Mouse (Mus musculus) MEL (cell line): ENCODE data around the gene Plxnb3. TPM values are rescaled to one million over a fixed set of nuclear protein-coding genes. Genes with fewer than 3 reads are reported as not detected.

Source experiments
- DNase-seq: peaks from one replicate; pipeline ENCODE4 v3.0.0; 2011; ENCODE audit warnings: low read depth, low spot score
- H3K27ac ChIP-seq: 2 replicates; pipeline ENCODE4 v1.5.1; 2012; ENCODE audit warnings: low read depth, mild to moderate bottlenecking, control low read depth, low read length, moderate library complexity; ENCODE audit not compliant: control insufficient read depth
- H3K27me3 ChIP-seq, 2 experiments: fragments of 150-350 bp in 1 of 2; sonication (generic) in 1 of 2; 2 replicates each; pipeline ENCODE4 v1.6.1; 2012; ENCODE audit warnings: low read length in 2 of 2, mild to moderate bottlenecking in 2 of 2, improper control_type of control experiment in 1 of 2, moderate library complexity in 1 of 2; ENCODE audit not compliant: insufficient read depth in 2 of 2, control insufficient read depth in 1 of 2
- H3K36me3 ChIP-seq, 2 experiments: 2 replicates each; pipeline ENCODE4 v1.6.1; 2012 to 2014; ENCODE audit warnings: low read length in 2 of 2, improper control_type of control experiment in 1 of 2, inconsistent platforms in 1 of 2, mild to moderate bottlenecking in 1 of 2; ENCODE audit not compliant: insufficient read depth in 2 of 2, control insufficient read depth in 1 of 2
- H3K4me1 ChIP-seq, 2 experiments: fragments of 150-350 bp in 1 of 2; sonication (generic) in 1 of 2; 2 replicates each; pipeline ENCODE4 v1.6.1; 2012; ENCODE audit warnings: low read length in 2 of 2, improper control_type of control experiment in 1 of 2, mild to moderate bottlenecking in 1 of 2; ENCODE audit not compliant: insufficient read depth in 2 of 2, control insufficient read depth in 1 of 2
- H3K4me3 ChIP-seq, 2 experiments: fragments of 150-350 bp in 1 of 2; sonication (generic) in 1 of 2; 2 replicates each; pipeline ENCODE4 v1.5.1; 2012; ENCODE audit warnings: low read depth in 2 of 2, low read length in 2 of 2, mild to moderate bottlenecking in 2 of 2, moderate library complexity in 2 of 2, control low read depth in 1 of 2, improper control_type of control experiment in 1 of 2; ENCODE audit not compliant: control insufficient read depth in 1 of 2, insufficient read depth in 1 of 2
- H3K79me2 ChIP-seq: 2 replicates; pipeline ENCODE4 v1.6.1; 2012; ENCODE audit warnings: mild to moderate bottlenecking, low read length, moderate library complexity; ENCODE audit not compliant: control insufficient read depth, poor library complexity, insufficient read depth
- H3K9ac ChIP-seq: 2 replicates; pipeline ENCODE4 v1.6.1; 2012; ENCODE audit warnings: low read depth, mild to moderate bottlenecking, control low read depth, low read length, moderate library complexity; ENCODE audit not compliant: control insufficient read depth, poor library complexity, severe bottlenecking
- H3K9me3 ChIP-seq: fragments of 150-350 bp; sonication (generic); replicated peaks from 2 replicates; pipeline ENCODE4 v1.6.1; 2012; ENCODE audit warnings: mild to moderate bottlenecking, low read length, improper control_type of control experiment, moderate library complexity; ENCODE audit not compliant: insufficient read depth
- BHLHE40 ChIP-seq: IDR thresholded peaks from 2 replicates; pipeline ENCODE4 v1.6.1; 2012; ENCODE audit warnings: low read depth, mild to moderate bottlenecking, inconsistent platforms, low read length, improper control_type of control experiment, borderline replicate concordance
- CHD1 ChIP-seq: IDR thresholded peaks from 2 replicates; pipeline ENCODE4 v1.6.1; 2012; ENCODE audit warnings: low read depth, mild to moderate bottlenecking, inconsistent platforms, low read length, improper control_type of control experiment
- CHD2 ChIP-seq: IDR thresholded peaks from 2 replicates; pipeline ENCODE4 v1.6.1; 2011; ENCODE audit warnings: low read length, improper control_type of control experiment
- CTCF ChIP-seq, 3 experiments: IDR thresholded peaks in 2 of 3; conservative IDR thresholded peaks in 1 of 3; 2 replicates each; pipeline ENCODE4 v1.5.1; 2011 to 2012; ENCODE audit warnings: low read length in 3 of 3, low read depth in 2 of 3, mild to moderate bottlenecking in 2 of 3, improper control_type of control experiment in 1 of 3, inconsistent platforms in 1 of 3, mixed read lengths in 1 of 3, moderate library complexity in 1 of 3; ENCODE audit not compliant: control insufficient read depth in 1 of 3, insufficient read depth in 1 of 3, poor library complexity in 1 of 3, severe bottlenecking in 1 of 3
- E2F4 ChIP-seq: IDR thresholded peaks from 2 replicates; pipeline ENCODE4 v1.6.1; 2011; ENCODE audit warnings: low read depth, low read length, improper control_type of control experiment, borderline replicate concordance
- ELF1 ChIP-seq: IDR thresholded peaks from 2 replicates; pipeline ENCODE4 v1.6.1; 2014; ENCODE audit warnings: low read depth, mild to moderate bottlenecking, inconsistent platforms, low read length, improper control_type of control experiment, moderate library complexity
- EP300 ChIP-seq, 2 experiments: IDR thresholded peaks; 2 replicates each; pipeline ENCODE4 v1.6.1; 2011; ENCODE audit warnings: improper control_type of control experiment in 2 of 2, low read length in 2 of 2, low read depth in 1 of 2, mild to moderate bottlenecking in 1 of 2
- ETS1 ChIP-seq: IDR thresholded peaks from 2 replicates; pipeline ENCODE4 v1.6.1; 2012; ENCODE audit warnings: low read depth, mild to moderate bottlenecking, inconsistent platforms, low read length, improper control_type of control experiment, moderate library complexity
- GABPA ChIP-seq: IDR thresholded peaks from 2 replicates; pipeline ENCODE4 v1.6.1; 2012; ENCODE audit warnings: low read depth, mild to moderate bottlenecking, inconsistent platforms, low read length, improper control_type of control experiment, moderate library complexity
- JUND ChIP-seq: IDR thresholded peaks from 2 replicates; pipeline ENCODE4 v1.6.1; 2011; ENCODE audit warnings: low read depth, mild to moderate bottlenecking, improper control_type of control experiment, low read length
- KAT2A ChIP-seq: conservative IDR thresholded peaks from 2 replicates; pipeline ENCODE4 v1.6.1; 2012; ENCODE audit warnings: low read depth, low read length, improper control_type of control experiment, inconsistent platforms
- MAZ ChIP-seq: IDR thresholded peaks from 2 replicates; pipeline ENCODE4 v1.6.1; 2012; ENCODE audit warnings: low read depth, mild to moderate bottlenecking, inconsistent platforms, low read length, improper control_type of control experiment
- MXI1 ChIP-seq: IDR thresholded peaks from 2 replicates; pipeline ENCODE4 v1.6.1; 2011; ENCODE audit warnings: mild to moderate bottlenecking, low read depth, low read length, improper control_type of control experiment
- MYC ChIP-seq: IDR thresholded peaks from 2 replicates; pipeline ENCODE4 v1.6.1; 2011; ENCODE audit warnings: low read depth, mild to moderate bottlenecking, low read length, improper control_type of control experiment, moderate library complexity
- NRF1 ChIP-seq: IDR thresholded peaks from 2 replicates; pipeline ENCODE4 v1.6.1; 2014; ENCODE audit warnings: low read depth, mild to moderate bottlenecking, inconsistent platforms, low read length, improper control_type of control experiment, moderate library complexity; ENCODE audit not compliant: poor library complexity, insufficient read depth, severe bottlenecking
- POLR2A ChIP-seq, 2 experiments: IDR thresholded peaks; 2 replicates each; pipeline ENCODE4 v1.6.1; 2011 to 2012; ENCODE audit warnings: low read length in 2 of 2, mild to moderate bottlenecking in 2 of 2, control low read depth in 1 of 2, improper control_type of control experiment in 1 of 2, low read depth in 1 of 2, moderate library complexity in 1 of 2; ENCODE audit not compliant: control insufficient read depth in 1 of 2, insufficient read depth in 1 of 2, poor library complexity in 1 of 2
- POLR2AphosphoS5 ChIP-seq: IDR thresholded peaks from 2 replicates; pipeline ENCODE4 v1.6.1; 2012; ENCODE audit warnings: low read depth, borderline replicate concordance, mild to moderate bottlenecking, inconsistent platforms, low read length, moderate library complexity, mixed read lengths
- RAD21 ChIP-seq: IDR thresholded peaks from 2 replicates; pipeline ENCODE4 v1.6.1; 2011; ENCODE audit warnings: mild to moderate bottlenecking, low read depth, low read length, improper control_type of control experiment
- RCOR1 ChIP-seq: IDR thresholded peaks from 2 replicates; pipeline ENCODE4 v1.6.1; 2012; ENCODE audit warnings: low read depth, mild to moderate bottlenecking, inconsistent platforms, low read length, improper control_type of control experiment
- SIN3A ChIP-seq: IDR thresholded peaks from 2 replicates; pipeline ENCODE4 v1.6.1; 2012; ENCODE audit warnings: low read length, improper control_type of control experiment, inconsistent platforms
- SMC3 ChIP-seq: IDR thresholded peaks from 2 replicates; pipeline ENCODE4 v1.6.1; 2011; ENCODE audit warnings: low read depth, low read length, improper control_type of control experiment
- TAL1 ChIP-seq: IDR thresholded peaks from 2 replicates; pipeline ENCODE4 v1.6.1; 2012; ENCODE audit warnings: mild to moderate bottlenecking, inconsistent platforms, low read length, moderate library complexity, mixed read lengths
- USF1 ChIP-seq: IDR thresholded peaks from 2 replicates; pipeline ENCODE4 v1.6.1; 2014; ENCODE audit warnings: low read depth, mild to moderate bottlenecking, inconsistent platforms, low read length, improper control_type of control experiment, moderate library complexity
- USF2 ChIP-seq, 2 experiments: IDR thresholded peaks; 2 replicates each; pipeline ENCODE4 v1.6.1; 2011 to 2012; ENCODE audit warnings: improper control_type of control experiment in 2 of 2, low read length in 2 of 2, borderline replicate concordance in 1 of 2, inconsistent platforms in 1 of 2, low read depth in 1 of 2, mild to moderate bottlenecking in 1 of 2; ENCODE audit not compliant: insufficient read depth in 1 of 2
- ZC3H11A ChIP-seq: IDR thresholded peaks from 2 replicates; pipeline ENCODE4 v1.6.1; 2012; ENCODE audit warnings: low read depth, mild to moderate bottlenecking, inconsistent platforms, low read length, improper control_type of control experiment
- ZKSCAN1 ChIP-seq: IDR thresholded peaks from 2 replicates; pipeline ENCODE4 v1.6.1; 2012; ENCODE audit warnings: low read depth, mild to moderate bottlenecking, inconsistent platforms, low read length, improper control_type of control experiment, moderate library complexity
- ZMIZ1 ChIP-seq: IDR thresholded peaks from 2 replicates; pipeline ENCODE4 v1.6.1; 2012; ENCODE audit warnings: low read depth, mild to moderate bottlenecking, inconsistent platforms, low read length, improper control_type of control experiment, moderate library complexity
- ZNF384 ChIP-seq: IDR thresholded peaks from 2 replicates; pipeline ENCODE4 v1.6.1; 2012; ENCODE audit warnings: low read depth, mild to moderate bottlenecking, inconsistent platforms, low read length, improper control_type of control experiment
- polyA plus RNA-seq, 2 experiments: library from polyadenylated mRNA; stranded (reverse) in 1 of 2; unstranded in 1 of 2; fragments of >175 nt in 1 of 2; fragments of >200 nt in 1 of 2; gene quantifications; 2 replicates each; pipeline versions ENCODE4 v1.2.1 to v1.2.4; 2012; ENCODE audit warnings: low replicate concordance in 2 of 2, low read depth in 1 of 2; ENCODE audit not compliant: insufficient read length in 2 of 2, insufficient read depth in 1 of 2, missing spikeins in 1 of 2
- total RNA-seq: library from RNA; depleted of rRNA; stranded (reverse); fragments of 300-350 nt; gene quantifications from 2 replicates; pipeline ENCODE4 v1.2.3, GENCODE M21; 2012

Gene Plxnb3
- total and polyA plus RNA-seq, 3 experiments, result 0.10 TPM; not detected in 2

DNA sequence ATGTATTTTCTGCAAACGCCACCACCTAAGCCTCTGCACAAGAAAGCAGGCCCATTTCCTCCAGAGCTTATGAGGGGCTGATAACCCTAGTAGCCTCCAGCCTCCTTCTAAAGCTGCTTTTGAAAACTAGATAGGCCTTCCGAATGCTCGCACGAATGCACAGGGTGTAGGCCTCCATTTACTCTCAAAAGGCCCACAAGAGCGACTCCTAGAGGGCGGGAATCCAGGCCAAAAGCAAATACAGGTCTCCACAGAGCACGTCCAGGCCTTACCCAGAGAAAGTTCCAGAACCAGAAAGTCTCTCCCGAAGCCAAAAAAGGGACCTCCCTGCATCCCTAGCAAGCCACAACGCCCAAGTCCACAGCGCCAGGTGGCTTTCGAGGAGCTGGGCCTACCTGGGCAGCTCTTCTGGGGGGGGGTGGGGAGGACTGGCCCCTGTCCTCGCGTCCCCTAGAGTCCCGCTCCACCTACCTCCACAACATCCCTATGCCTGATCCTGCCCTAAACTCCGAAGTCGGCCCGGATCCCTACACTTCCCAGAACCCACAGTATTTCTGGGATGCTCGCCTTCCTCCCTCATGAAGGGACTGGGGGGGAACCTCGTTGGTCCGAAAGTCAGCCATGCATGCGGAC is 41.3 kb upstream of the Plxnb3 start:
- peak overlapping the region; percentile 72 to 94 for H3K4me3 ChIP-seq
- peak; percentile 76 for DNase-seq
- no peak for TF ChIP-seq USF2 (IDR thresholded peaks at IDR 0.05; ENCODE audit: borderline replicate concordance in 1 of 2, insufficient read depth in 1 of 2, low read depth in 1 of 2, low read length in 2 of 2)
- no peak for TF ChIP-seq MAZ
- TF ChIP-seq POLR2A (IDR thresholded peaks at IDR 0.05; ENCODE audit: control insufficient read depth in 1 of 2, insufficient read depth in 1 of 2, low read depth in 1 of 2, low read length in 2 of 2, poor library complexity in 1 of 2), result peak in 1 of 2 experiments; percentile 83; a peak in 2 of 4 replicates
- TF ChIP-seq MXI1, result 0 out of 2 replicates have a peak, but pooled peaks have one; percentile 4
- TF ChIP-seq TAL1, result no peak
- TF ChIP-seq SIN3A, result peak; percentile 66
- TF ChIP-seq CTCF (IDR thresholded peaks at IDR 0.05 in 2 of 3, conservative IDR thresholded peaks at IDR 0.05 in 1 of 3; ENCODE audit: control insufficient read depth in 1 of 3, insufficient read depth in 1 of 3, low read depth in 2 of 3, low read length in 3 of 3, poor library complexity in 1 of 3, severe bottlenecking in 1 of 3), result peak in 2 of 3 experiments; percentile 36 to 37; a peak in 4 of 6 replicates
- TF ChIP-seq, all 39 proteins: peak for 4
- Histone ChIP-seq H3K79me2 (peaks cover 30% of the 10 kb centered on the region), H3K9ac (peak overlapping the region; percentile 90), H3K27me3 (no peaks in the 10 kb centered on the region), H3K27ac (peak overlapping the region; percentile 64), H3K36me3 (peaks cover 3 to 24% of the 10 kb centered on the region in 2 experiments), H3K4me1 (peaks cover 4 to 25% of the 10 kb centered on the region in 2 experiments), H3K9me3 (no peaks in the 10 kb centered on the region)

DNA sequence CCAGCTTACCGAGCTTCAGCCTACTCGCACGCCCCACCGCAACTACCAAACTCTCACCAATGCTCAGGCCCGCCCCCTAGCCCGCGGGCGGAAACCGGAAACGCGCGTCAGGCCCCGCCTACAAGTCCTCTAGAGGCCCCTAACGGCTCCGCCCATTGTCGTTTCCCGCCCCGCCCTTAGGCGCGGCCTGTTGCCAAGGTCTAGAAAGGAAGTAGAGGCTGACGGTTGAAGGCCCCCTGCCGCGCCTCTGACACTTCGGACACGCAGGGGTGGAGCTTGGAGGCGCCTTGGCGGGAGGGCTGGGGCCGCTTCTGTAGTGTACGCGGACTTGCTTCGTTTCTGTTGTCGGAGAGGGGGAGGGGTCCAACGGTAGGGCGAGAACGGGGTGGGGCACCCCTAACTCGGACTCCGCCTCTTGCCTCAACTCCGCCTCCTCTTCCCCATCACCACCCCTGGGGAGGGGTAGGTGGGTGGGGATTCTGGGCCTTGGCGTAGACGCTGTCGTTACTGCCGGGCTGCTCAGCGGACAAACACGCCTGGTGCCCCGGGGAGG is 40.7 kb upstream of the Plxnb3 start, which contains the start of the genes Bcap31 and Abcd1:
Bcap31 (minus strand) TSS at position 67 of the 553 bp plus-strand sequence.
Abcd1 (plus strand) TSS at position 489 of the 553 bp plus-strand sequence.
- peak within 1 kb of the TSS; percentile 72 to 94 for H3K4me3 ChIP-seq
- H3K9ac ChIP-seq, result peak within 1 kb of the TSS; percentile 90
- TF ChIP-seq EP300 (IDR thresholded peaks at IDR 0.05; ENCODE audit: low read depth in 1 of 2, low read length in 2 of 2), result peak in 1 of 2 experiments; percentile 73; a peak in 2 of 4 replicates
- TF ChIP-seq CHD2, result no peak
- no peak for TF ChIP-seq POLR2AphosphoS5
- no peak for TF ChIP-seq MYC
- no peak for TF ChIP-seq RAD21
- no peak for TF ChIP-seq BHLHE40
- no peak for TF ChIP-seq SMC3
- TF ChIP-seq RCOR1, result no peak
- TF ChIP-seq USF1, result no peak
- TF ChIP-seq MXI1, result no peak; the same call in 1 of the 2 replicates
- TF ChIP-seq ETS1, result peak; percentile 37; the same call in 1 of the 2 replicates
- no peak for TF ChIP-seq KAT2A
- no peak for TF ChIP-seq TAL1
- TF ChIP-seq USF2 (IDR thresholded peaks at IDR 0.05; ENCODE audit: borderline replicate concordance in 1 of 2, insufficient read depth in 1 of 2, low read depth in 1 of 2, low read length in 2 of 2), result no peak
- TF ChIP-seq E2F4, result no peak; the same call in 1 of the 2 replicates
- no peak for TF ChIP-seq ZKSCAN1
- no peak for TF ChIP-seq JUND
- no peak for TF ChIP-seq GABPA
- peak; percentile 77; the same call in 1 of the 2 replicates for TF ChIP-seq MAZ
- TF ChIP-seq CHD1, result no peak
- TF ChIP-seq ELF1, result peak; percentile 74
- no peak for TF ChIP-seq NRF1
- TF ChIP-seq SIN3A, result no peak
- TF ChIP-seq ZC3H11A, result no peak
- TF ChIP-seq POLR2A (IDR thresholded peaks at IDR 0.05; ENCODE audit: control insufficient read depth in 1 of 2, insufficient read depth in 1 of 2, low read depth in 1 of 2, low read length in 2 of 2, poor library complexity in 1 of 2), result peak in 1 of 2 experiments; percentile 93; a peak in 2 of 4 replicates
- TF ChIP-seq ZMIZ1, result peak; percentile 75; the same call in 1 of the 2 replicates
- no peak for TF ChIP-seq ZNF384

More for the DNA sequence above, 40.7 kb upstream of the Plxnb3 start, which contains the start of the genes Bcap31 and Abcd1:
- H3K27me3 ChIP-seq, result no peaks in the 10 kb centered on the region
- peaks cover 30% of the 10 kb centered on the region for H3K79me2 ChIP-seq
- H3K36me3 ChIP-seq, result peaks cover 3 to 24% of the 10 kb centered on the region in 2 experiments
- H3K4me1 ChIP-seq, result peaks cover 4 to 25% of the 10 kb centered on the region in 2 experiments
- peak; percentile 97 for DNase-seq
- peak within 1 kb of the TSS; percentile 85 for H3K27ac ChIP-seq
- H3K9me3 ChIP-seq, result no peaks in the 10 kb centered on the region
